Mouse (Mus musculus) forebrain, embryonic 11.5 days (tissue): ENCODE results near the gene Trh. TPM values are rescaled to one million over a fixed set of nuclear protein-coding genes. Genes with fewer than 3 reads are reported as not detected.
A peak's percentile ranks its signal among the peaks of the same experiment; 100 is the strongest.

Source experiments
- ATAC-seq: fragments of 200-750 bp; cut with Nextera tagmentation; replicated peaks from 2 replicates; pipeline ENCODE4 v1.8.0; 2017; ENCODE audit warnings: moderate TSS enrichment; ENCODE audit not compliant: low FRiP score
- DNase-seq: peaks from one replicate; pipeline ENCODE4 v3.0.0-alpha.2; 2017; ENCODE audit warnings: low spot score
- H3K27ac ChIP-seq: fragments of 300-500 bp; sonication (generic); 2 replicates; pipeline ENCODE4 v1.5.1; 2014; ENCODE audit warnings: low read depth, low read length
- H3K27me3 ChIP-seq: fragments of 300-500 bp; sonication (generic); 2 replicates; pipeline ENCODE4 v1.6.1; 2014; ENCODE audit warnings: mild to moderate bottlenecking, low read length, mixed read lengths; ENCODE audit not compliant: control insufficient read depth, insufficient read depth
- H3K36me3 ChIP-seq: fragments of 300-500 bp; sonication (generic); 2 replicates; pipeline ENCODE4 v1.6.1; 2014; ENCODE audit warnings: mild to moderate bottlenecking, low read length, moderate library complexity, mixed read lengths; ENCODE audit not compliant: control insufficient read depth, insufficient read depth
- H3K4me1 ChIP-seq: fragments of 300-500 bp; sonication (generic); replicated peaks from 2 replicates; pipeline ENCODE4 v1.6.1; 2014; ENCODE audit warnings: low read length, mixed read lengths; ENCODE audit not compliant: control insufficient read depth, insufficient read depth
- H3K4me2 ChIP-seq: fragments of 300-500 bp; sonication (generic); 2 replicates; pipeline ENCODE4 v1.6.1; 2014; ENCODE audit warnings: low read depth, mild to moderate bottlenecking, low read length, moderate library complexity, mixed read lengths; ENCODE audit not compliant: severe bottlenecking
- H3K4me3 ChIP-seq: fragments of 300-500 bp; sonication (generic); 2 replicates; pipeline ENCODE4 v1.5.1; 2014; ENCODE audit warnings: low read depth, low read length
- H3K9ac ChIP-seq: fragments of 300-500 bp; sonication (generic); 2 replicates; pipeline ENCODE4 v1.6.1; 2014; ENCODE audit warnings: low read length
- H3K9me3 ChIP-seq: fragments of 300-500 bp; sonication (generic); 2 replicates; pipeline ENCODE4 v1.6.1; 2016; ENCODE audit warnings: low read length, mixed read lengths; ENCODE audit not compliant: control insufficient read depth
- WGBS: fragments of 180-500 bp; shearing (Covaris S2); extraction: QIAGEN DNeasy Blood & Tissue Kit; methylation state at CpG from one replicate; pipeline ENCODE4 v1.1.7; 2014; 5-methylcytosine and 5-hydroxymethylcytosine counted together
- polyA plus RNA-seq: library from polyadenylated mRNA; unstranded; fragments of >200 nt; fragmentation: Nextera tagmentation; extraction: Ambion mirVana; gene quantifications from 2 replicates; pipeline ENCODE4 v1.2.1, GENCODE M21; 2014

Trh gene
- polyA plus RNA-seq, 1 experiment from 2014 or later, result 1.0 TPM

- 68% methylated on average over 12 of the region's 12 CpGs for WGBS
- Histone ChIP-seq H3K27me3 (no peaks in the 10 kb centered on the region), H3K9ac (no peak overlapping the region), H3K4me2 (no peak overlapping the region), H3K4me3 (no peak overlapping the region), H3K4me1 (no peaks in the 10 kb centered on the region), H3K36me3 (no peaks in the 10 kb centered on the region), H3K27ac (no peak overlapping the region), H3K9me3 (no peaks in the 10 kb centered on the region)
- ATAC-seq (no peak), DNase-seq (no peak)
These were observed 9.4 kb downstream of the Trh start for GRCm38 (mm10) chr6:92235036-92235435.

GRCm38 (mm10) chr6:92231762-92232161, 12.7 kb downstream of the Trh start:
- Histone ChIP-seq H3K4me2 (no peak overlapping the region), H3K9ac (no peak overlapping the region), H3K9me3 (no peaks in the 10 kb centered on the region), H3K27ac (no peak overlapping the region), H3K4me3 (no peak overlapping the region), H3K4me1 (no peaks in the 10 kb centered on the region), H3K27me3 (no peaks in the 10 kb centered on the region), H3K36me3 (no peaks in the 10 kb centered on the region)
- ATAC-seq (no peak), DNase-seq (no peak)
- WGBS, result 77% methylated on average over 4 of the region's 4 CpGs

- no peaks in the 10 kb centered on the region for H3K9me3 ChIP-seq
- H3K27ac ChIP-seq, result no peak overlapping the region
- no peaks in the 10 kb centered on the region for H3K36me3 ChIP-seq
- H3K4me1 ChIP-seq, result no peaks in the 10 kb centered on the region
- no peak overlapping the region for H3K4me2 ChIP-seq
- no peak overlapping the region for H3K4me3 ChIP-seq
- no peaks in the 10 kb centered on the region for H3K27me3 ChIP-seq
- 84% methylated on average over 1 of the region's 1 CpGs for WGBS
- no peak for ATAC-seq
- DNase-seq, result no peak
- H3K9ac ChIP-seq, result no peak overlapping the region
These were observed 13.1 kb downstream of the Trh start for GRCm38 (mm10) chr6:92231356-92231755.

GRCm38 (mm10) chr6:92229586-92229985, 14.9 kb downstream of the Trh start:
- WGBS, result 86% methylated on average over 2 of the region's 2 CpGs
- no peak for ATAC-seq

GRCm38 (mm10) chr6:92229103-92229502, 15.3 kb downstream of the Trh start:
- ATAC-seq, result no peak
- H3K9ac ChIP-seq, result no peak overlapping the region
- H3K4me2 ChIP-seq, result no peak overlapping the region
- no peak for DNase-seq
- no peak overlapping the region for H3K4me3 ChIP-seq
- no peaks in the 10 kb centered on the region for H3K4me1 ChIP-seq
- H3K27ac ChIP-seq, result no peak overlapping the region
- H3K9me3 ChIP-seq, result no peaks in the 10 kb centered on the region
- no peaks in the 10 kb centered on the region for H3K36me3 ChIP-seq
- no peaks in the 10 kb centered on the region for H3K27me3 ChIP-seq

More at GRCm38 (mm10) chr6:92229586-92229985, 14.9 kb downstream of the Trh start:
- DNase-seq, result no peak
- Histone ChIP-seq H3K4me1 (no peaks in the 10 kb centered on the region), H3K27ac (no peak overlapping the region), H3K4me2 (no peak overlapping the region), H3K9ac (no peak overlapping the region), H3K27me3 (no peaks in the 10 kb centered on the region), H3K9me3 (no peaks in the 10 kb centered on the region), H3K4me3 (no peak overlapping the region), H3K36me3 (no peaks in the 10 kb centered on the region)

- Histone ChIP-seq H3K36me3 (no peaks in the 10 kb centered on the region), H3K4me1 (no peaks in the 10 kb centered on the region), H3K4me2 (no peak overlapping the region), H3K27ac (no peak overlapping the region), H3K27me3 (no peaks in the 10 kb centered on the region), H3K9me3 (no peaks in the 10 kb centered on the region), H3K4me3 (no peak overlapping the region), H3K9ac (no peak overlapping the region)
- no peak for DNase-seq
- WGBS, result 92% methylated on average over 1 of the region's 1 CpGs
- no peak for ATAC-seq
These were observed 19.5 kb downstream of the Trh start for GRCm38 (mm10) chr6:92224981-92225380.

- no peak overlapping the region for H3K4me3 ChIP-seq
- 89% methylated on average over 3 of the region's 3 CpGs for WGBS
These were observed 22.4 kb downstream of the Trh start for GRCm38 (mm10) chr6:92222021-92222420.

GRCm38 (mm10) chr6:92221604-92222003, 22.8 kb downstream of the Trh start:
- ATAC-seq (no peak), DNase-seq (no peak)
- WGBS, result 82% methylated on average over 6 of the region's 6 CpGs
- H3K4me2 ChIP-seq, result no peak overlapping the region
- H3K4me1 ChIP-seq, result no peaks in the 10 kb centered on the region
- no peak overlapping the region for H3K27ac ChIP-seq
- no peak overlapping the region for H3K9ac ChIP-seq
- no peaks in the 10 kb centered on the region for H3K27me3 ChIP-seq
- no peak overlapping the region for H3K4me3 ChIP-seq
- H3K9me3 ChIP-seq, result no peaks in the 10 kb centered on the region
- H3K36me3 ChIP-seq, result no peaks in the 10 kb centered on the region

More at GRCm38 (mm10) chr6:92222021-92222420, 22.4 kb downstream of the Trh start:
- ATAC-seq (no peak), DNase-seq (no peak)
- H3K27ac ChIP-seq, result no peak overlapping the region
- H3K36me3 ChIP-seq, result no peaks in the 10 kb centered on the region
- no peaks in the 10 kb centered on the region for H3K4me1 ChIP-seq
- no peak overlapping the region for H3K4me2 ChIP-seq
- no peaks in the 10 kb centered on the region for H3K27me3 ChIP-seq
- no peak overlapping the region for H3K9ac ChIP-seq
- H3K9me3 ChIP-seq, result no peaks in the 10 kb centered on the region

GRCm38 (mm10) chr6:92219445-92219844, 25.0 kb downstream of the Trh start:
- H3K4me3 ChIP-seq, result no peak overlapping the region
- no peaks in the 10 kb centered on the region for H3K9me3 ChIP-seq
- WGBS, result 47% methylated on average over 3 of the region's 3 CpGs
- H3K4me2 ChIP-seq, result no peak overlapping the region
- H3K9ac ChIP-seq, result no peak overlapping the region
- DNase-seq, result peak; percentile 55
- ATAC-seq, result no peak
- H3K4me1 ChIP-seq, result no peaks in the 10 kb centered on the region
- H3K27me3 ChIP-seq, result no peaks in the 10 kb centered on the region
- no peaks in the 10 kb centered on the region for H3K36me3 ChIP-seq
- no peak overlapping the region for H3K27ac ChIP-seq
